ENCODE assay signal across 7 mouse cellular contexts in genomic region chr7:44896499-44896898, GRCm38 (mm10). TPM values are rescaled to one million over a fixed set of nuclear protein-coding genes. Genes with fewer than 3 reads are reported as not detected.
DNase-seq lines count a peak whose midpoint lies in the region; ATAC-seq and TF ChIP-seq lines count a peak whose summit lies in the region.

No protein-coding gene starts in this region.

- 0 out of 2 replicates have a peak, but pooled peaks cover 3% of the 10 kb centered on the region for H3K36me3 ChIP-seq in lung, embryonic 16.5 days (ENCODE audit: control insufficient read depth, insufficient read depth, low read length)
- no peaks in the 10 kb centered on the region; the same call in 1 of the 2 replicates for H3K36me3 ChIP-seq in forebrain, embryonic 11.5 days (ENCODE audit: control insufficient read depth, insufficient read depth, low read length)
- H3K36me3 ChIP-seq in intestine, postnatal 0 days (ENCODE audit: control insufficient read depth, insufficient read depth), result peaks cover 17% of the 10 kb centered on the region
- peaks cover 3% of the 10 kb centered on the region; the same call in 1 of the 2 replicates for H3K36me3 ChIP-seq in small intestine, adult 2 months (ENCODE audit: control insufficient read depth, insufficient read depth, low read length)

- peaks cover 27% of the 10 kb centered on the region for H3K4me1 ChIP-seq in lung, embryonic 16.5 days (replicated peaks; ENCODE audit: control insufficient read depth, insufficient read depth, low read length)
- H3K4me1 ChIP-seq in forebrain, embryonic 11.5 days (replicated peaks; ENCODE audit: control insufficient read depth, insufficient read depth, low read length), result peaks cover 26% of the 10 kb centered on the region
- no peaks in the 10 kb centered on the region for H3K4me1 ChIP-seq in intestine, postnatal 0 days (replicated peaks; ENCODE audit: control insufficient read depth, insufficient read depth, low read length)
- peaks cover 18% of the 10 kb centered on the region for H3K4me1 ChIP-seq in small intestine, adult 2 months (ENCODE audit: control insufficient read depth, insufficient read depth, insufficient read length, low read length)

- peak overlapping the region; percentile 70 for H3K4me3 ChIP-seq in lung, embryonic 16.5 days (ENCODE audit: low read length)
- H3K4me3 ChIP-seq in forebrain, embryonic 11.5 days (ENCODE audit: low read depth, low read length), result peak overlapping the region; percentile 61
- peak overlapping the region; percentile 49 for H3K4me3 ChIP-seq in intestine, postnatal 0 days (ENCODE audit: low read depth, low read length)
- peak overlapping the region; percentile 81 for H3K4me3 ChIP-seq in small intestine, adult 2 months (ENCODE audit: low read depth, low read length)

- ATAC-seq in lung, embryonic 16.5 days (ENCODE audit: low read depth), result no peak
- no peak for ATAC-seq in forebrain, embryonic 11.5 days (replicated peaks; ENCODE audit: low FRiP score)
- ATAC-seq in intestine, postnatal 0 days, result no peak

- no peak for DNase-seq in lung, postnatal 25 days (ENCODE audit: low spot score)
- no peak for DNase-seq in forebrain, embryonic 11.5 days (ENCODE audit: low spot score)
- DNase-seq in frontal cortex, postnatal 25 days (ENCODE audit: low spot score in 2 of 2), result no peak
- no peak for DNase-seq in layer of hippocampus, postnatal 14 days (ENCODE audit: low spot score in 2 of 2)

- peak overlapping the region; percentile 85 for H3K9ac ChIP-seq in lung, embryonic 16.5 days (ENCODE audit: low read length)
- H3K9ac ChIP-seq in forebrain, embryonic 11.5 days (ENCODE audit: low read length), result peak overlapping the region; percentile 76
- peak overlapping the region; percentile 61 for H3K9ac ChIP-seq in intestine, postnatal 0 days (ENCODE audit: low read depth, low read length)

- TF ChIP-seq CTCF in intestine, postnatal 0 days (IDR thresholded peaks at IDR 0.05; ENCODE audit: low read depth), result no peak
- no peak for TF ChIP-seq CTCF in small intestine, adult 2 months (IDR thresholded peaks at IDR 0.05; ENCODE audit: extremely low read depth, insufficient read length, insufficient replicate concordance, low read depth, low read length)

- H3K27me3 ChIP-seq in lung, embryonic 16.5 days (ENCODE audit: control insufficient read depth, insufficient read depth, low read depth, low read length), result no peaks in the 10 kb centered on the region
- no peaks in the 10 kb centered on the region for H3K27me3 ChIP-seq in forebrain, embryonic 11.5 days (ENCODE audit: control insufficient read depth, insufficient read depth, low read length)
- no peaks in the 10 kb centered on the region for H3K27me3 ChIP-seq in intestine, postnatal 0 days (replicated peaks; ENCODE audit: control insufficient read depth, insufficient read depth, low read length)
- H3K27me3 ChIP-seq in small intestine, adult 2 months (ENCODE audit: control insufficient read depth, insufficient read depth, low read length), result no peaks in the 10 kb centered on the region

- WGBS in lung, embryonic 16.5 days, result 23% methylated on average over 10 of the region's 10 CpGs
- 41% methylated on average over 10 of the region's 10 CpGs for WGBS in forebrain, embryonic 11.5 days
- 38% methylated on average over 10 of the region's 10 CpGs for WGBS in intestine, postnatal 0 days
- WGBS in small intestine, adult 2 months, result 41% methylated on average over 10 of the region's 10 CpGs

- no peaks in the 10 kb centered on the region for H3K9me3 ChIP-seq in lung, embryonic 16.5 days (ENCODE audit: control insufficient read depth, low read length)
- no peaks in the 10 kb centered on the region for H3K9me3 ChIP-seq in forebrain, embryonic 11.5 days (ENCODE audit: control insufficient read depth, low read length)
- H3K9me3 ChIP-seq in intestine, postnatal 0 days (ENCODE audit: control insufficient read depth), result no peaks in the 10 kb centered on the region

- TF ChIP-seq POLR2A in small intestine, adult 2 months (IDR thresholded peaks at IDR 0.05; ENCODE audit: low read depth, low read length), result no peak

- peak overlapping the region; percentile 78 for H3K4me2 ChIP-seq in lung, embryonic 16.5 days (ENCODE audit: low read depth, low read length)
- peak overlapping the region; percentile 85 for H3K4me2 ChIP-seq in forebrain, embryonic 11.5 days (ENCODE audit: low read depth, low read length, severe bottlenecking)
- H3K4me2 ChIP-seq in intestine, postnatal 0 days (replicated peaks; ENCODE audit: low read depth), result peak overlapping the region; percentile 86

- peak overlapping the region; percentile 83 for H3K27ac ChIP-seq in lung, embryonic 16.5 days (ENCODE audit: low read length)
- H3K27ac ChIP-seq in forebrain, embryonic 11.5 days (ENCODE audit: low read depth, low read length), result peak overlapping the region; percentile 88
- 0 out of 2 replicates have a peak overlapping the region, but pooled peaks have one; percentile 16 for H3K27ac ChIP-seq in intestine, postnatal 0 days (ENCODE audit: low read depth, low read length)
- H3K27ac ChIP-seq in small intestine, adult 2 months (ENCODE audit: insufficient read depth, low read depth, low read length), result peak overlapping the region; percentile 39; the same call in 1 of the 2 replicates

RNA-seq across cellular contexts. Expression of gene Fuz, which starts 0.6 kb away (rescaled TPM):
- polyA plus RNA-seq in lung, embryonic 16.5 days (2015; fragmentation: Nextera tagmentation; extraction: Ambion mirVana), result 22.4 and 24.3 TPM in 2 replicates
- 32.9 TPM in 2 replicates for polyA plus RNA-seq in forebrain, embryonic 11.5 days (2014; fragmentation: Nextera tagmentation; extraction: Ambion mirVana)
- 11.1 and 12.1 TPM in 2 replicates for polyA plus RNA-seq in intestine, postnatal 0 days (2015; fragmentation: Nextera tagmentation; extraction: Ambion mirVana)
- 15.8 and 27.5 TPM in 2 replicates for polyA plus RNA-seq in small intestine, adult 2 months (2012; rRNA removed)
- total RNA-seq in layer of hippocampus, postnatal 14 days (2021), result 10 to 100 TPM; 21.0 to 21.4 TPM

RNA-seq across cellular contexts. Expression of gene Med25, which starts 4.0 kb away (rescaled TPM):
- 97.3 and 102 TPM in 2 replicates for polyA plus RNA-seq in lung, embryonic 16.5 days (2015; fragmentation: Nextera tagmentation; extraction: Ambion mirVana)
- polyA plus RNA-seq in forebrain, embryonic 11.5 days (2014; fragmentation: Nextera tagmentation; extraction: Ambion mirVana), result 135 and 139 TPM in 2 replicates
- 60.0 and 62.9 TPM in 2 replicates for polyA plus RNA-seq in intestine, postnatal 0 days (2015; fragmentation: Nextera tagmentation; extraction: Ambion mirVana)
- 85.8 and 208 TPM in 2 replicates for polyA plus RNA-seq in small intestine, adult 2 months (2012; rRNA removed)
- 100 to 1,000 TPM; 106 to 111 TPM for total RNA-seq in layer of hippocampus, postnatal 14 days (2021)

RNA-seq across cellular contexts. Expression of gene Ptov1, which starts 26.9 kb away (rescaled TPM):
- 302 and 307 TPM in 2 replicates for polyA plus RNA-seq in lung, embryonic 16.5 days (2015; fragmentation: Nextera tagmentation; extraction: Ambion mirVana)
- 454 and 526 TPM in 2 replicates for polyA plus RNA-seq in forebrain, embryonic 11.5 days (2014; fragmentation: Nextera tagmentation; extraction: Ambion mirVana)
- polyA plus RNA-seq in intestine, postnatal 0 days (2015; fragmentation: Nextera tagmentation; extraction: Ambion mirVana), result 112 and 114 TPM in 2 replicates
- polyA plus RNA-seq in small intestine, adult 2 months (2012; rRNA removed), result 82.3 and 141 TPM in 2 replicates
- total RNA-seq in layer of hippocampus, postnatal 14 days (2021), result 100 to 1,000 TPM; 272 to 295 TPM

RNA-seq across cellular contexts. Expression of gene Ap2a1, which starts 32.8 kb away (rescaled TPM):
- 58.2 and 63.7 TPM in 2 replicates for polyA plus RNA-seq in lung, embryonic 16.5 days (2015; fragmentation: Nextera tagmentation; extraction: Ambion mirVana)
- polyA plus RNA-seq in forebrain, embryonic 11.5 days (2014; fragmentation: Nextera tagmentation; extraction: Ambion mirVana), result 88.8 and 93.4 TPM in 2 replicates
- polyA plus RNA-seq in intestine, postnatal 0 days (2015; fragmentation: Nextera tagmentation; extraction: Ambion mirVana), result 42.8 and 44.1 TPM in 2 replicates
- 49.8 and 85.2 TPM in 2 replicates for polyA plus RNA-seq in small intestine, adult 2 months (2012; rRNA removed)
- 100 to 1,000 TPM; 310 to 327 TPM for total RNA-seq in layer of hippocampus, postnatal 14 days (2021)

RNA-seq across cellular contexts. Expression of gene Pnkp, which starts 39.6 kb away (rescaled TPM):
- polyA plus RNA-seq in lung, embryonic 16.5 days (2015; fragmentation: Nextera tagmentation; extraction: Ambion mirVana), result 38.0 and 39.0 TPM in 2 replicates
- polyA plus RNA-seq in forebrain, embryonic 11.5 days (2014; fragmentation: Nextera tagmentation; extraction: Ambion mirVana), result 31.6 and 32.1 TPM in 2 replicates
- 27.7 and 32.0 TPM in 2 replicates for polyA plus RNA-seq in intestine, postnatal 0 days (2015; fragmentation: Nextera tagmentation; extraction: Ambion mirVana)
- polyA plus RNA-seq in small intestine, adult 2 months (2012; rRNA removed), result 36.9 and 84.2 TPM in 2 replicates
- 10 to 100 TPM; 32.3 to 33.3 TPM for total RNA-seq in layer of hippocampus, postnatal 14 days (2021)

Comparison
In these comparisons a context has a peak if more than half of its experiments do, and no peak if none do; other contexts are left out.
1. H3K27ac ChIP-seq: peak in every context shown above with its lines; median percentile 88 in forebrain, embryonic 11.5 days; 83 in lung, embryonic 16.5 days; 39 in small intestine, adult 2 months; 16 in intestine, postnatal 0 days.